Mouse (Mus musculus): ENCODE data around the gene Megf11.

GRCm38 (mm10) chr9:64698586-64698985, 313.2 kb downstream of the Megf11 start:
- TF ChIP-seq CTCF (IDR thresholded peaks at IDR 0.05; ENCODE audit: extremely low read depth, insufficient read depth, low read length) (no peak), POLR2A (IDR thresholded peaks at IDR 0.05; ENCODE audit: extremely low read depth, insufficient read depth, low read length) (no peak)
